Mouse (Mus musculus) spleen, adult 10 weeks (tissue): ENCODE measurements around the gene Akirin1. TPM values are rescaled to one million over a fixed set of nuclear protein-coding genes. Genes with fewer than 3 reads are reported as not detected.

Experiments used
- polyA plus RNA-seq: library from polyadenylated mRNA; stranded (reverse); fragments of 350-450 nt; fragmentation: Illumina TruSeq; extraction: RNeasy Lipid Tissue Mini Kit (QIAGEN cat#74804); gene quantifications from one replicate; pipeline ENCODE4 v1.2.3, GENCODE M21; 2015; ENCODE audit warnings: low replicate concordance; ENCODE audit not compliant: insufficient read depth

Akirin1 gene
- 88.7 TPM for polyA plus RNA-seq

DNA sequence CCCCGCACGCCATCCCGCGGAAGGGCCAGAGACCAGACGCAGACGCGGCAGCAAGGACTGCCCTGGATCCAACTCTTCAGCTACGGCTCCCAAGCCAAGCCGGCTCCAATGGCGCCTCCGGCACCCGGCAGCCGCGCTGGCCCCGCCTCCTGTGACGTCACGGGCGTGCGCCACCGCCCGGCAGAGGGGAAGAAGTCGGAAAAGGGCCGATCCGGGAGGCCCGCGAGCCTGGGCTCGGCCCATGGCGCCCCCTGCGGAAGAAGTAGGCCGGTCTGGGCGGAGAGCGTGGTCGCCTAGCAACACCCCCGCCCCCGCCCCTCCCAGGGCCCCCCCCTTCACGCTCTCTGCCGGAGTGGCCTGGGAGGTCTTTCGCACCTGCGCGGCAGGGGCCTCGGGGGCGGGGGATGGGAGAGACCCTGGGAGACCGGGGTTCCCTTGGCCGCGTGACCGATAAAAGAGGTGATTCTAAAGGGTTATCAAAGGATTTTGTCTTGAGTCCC, at the start of gene Akirin1:
Gene Akirin1 (minus strand): TSS at position 194 of the 500 bp plus-strand sequence.

DNA sequence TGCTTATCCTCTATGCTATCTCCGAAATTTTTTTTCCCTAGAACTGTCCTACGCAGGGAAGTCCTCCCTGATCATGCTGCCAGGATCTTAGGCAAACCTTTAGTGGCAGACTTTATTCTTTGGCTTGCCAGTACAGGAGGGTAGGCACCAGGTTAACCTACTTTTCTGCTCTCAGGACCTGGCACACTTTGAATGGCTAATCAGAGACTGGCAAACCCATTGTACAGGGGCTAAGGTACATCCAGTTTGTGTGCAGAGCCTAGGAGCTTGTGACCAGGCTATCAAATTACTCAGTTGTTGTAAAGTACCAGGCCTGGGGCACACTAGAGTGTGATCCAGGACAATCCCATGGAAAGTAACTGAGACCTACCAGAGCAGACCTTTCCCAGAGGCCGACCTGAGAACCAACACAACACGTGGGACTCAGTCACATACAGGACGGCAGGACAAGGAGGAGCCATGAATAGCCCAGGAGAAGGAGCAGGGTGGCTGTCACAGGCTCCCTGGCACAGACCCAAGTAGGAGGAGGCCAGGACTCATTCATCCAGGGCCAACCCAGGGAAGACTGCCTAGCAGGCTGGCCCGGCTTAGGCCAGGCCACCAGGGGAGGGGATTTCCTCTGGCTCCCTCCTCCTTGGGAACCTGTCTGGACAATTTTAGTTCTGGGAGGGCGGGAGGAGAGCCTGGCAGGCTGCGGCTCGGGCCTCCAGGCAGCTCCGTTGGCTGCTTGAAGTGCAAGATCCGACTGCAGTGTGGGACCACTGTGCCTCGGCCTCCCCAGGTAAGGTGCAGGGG, 37.2 kb upstream of the Akirin1 start, which contains the start of gene Rhbdl2:
Gene Rhbdl2 (plus strand): TSS at position 684 of the 795 bp plus-strand sequence.

DNA sequence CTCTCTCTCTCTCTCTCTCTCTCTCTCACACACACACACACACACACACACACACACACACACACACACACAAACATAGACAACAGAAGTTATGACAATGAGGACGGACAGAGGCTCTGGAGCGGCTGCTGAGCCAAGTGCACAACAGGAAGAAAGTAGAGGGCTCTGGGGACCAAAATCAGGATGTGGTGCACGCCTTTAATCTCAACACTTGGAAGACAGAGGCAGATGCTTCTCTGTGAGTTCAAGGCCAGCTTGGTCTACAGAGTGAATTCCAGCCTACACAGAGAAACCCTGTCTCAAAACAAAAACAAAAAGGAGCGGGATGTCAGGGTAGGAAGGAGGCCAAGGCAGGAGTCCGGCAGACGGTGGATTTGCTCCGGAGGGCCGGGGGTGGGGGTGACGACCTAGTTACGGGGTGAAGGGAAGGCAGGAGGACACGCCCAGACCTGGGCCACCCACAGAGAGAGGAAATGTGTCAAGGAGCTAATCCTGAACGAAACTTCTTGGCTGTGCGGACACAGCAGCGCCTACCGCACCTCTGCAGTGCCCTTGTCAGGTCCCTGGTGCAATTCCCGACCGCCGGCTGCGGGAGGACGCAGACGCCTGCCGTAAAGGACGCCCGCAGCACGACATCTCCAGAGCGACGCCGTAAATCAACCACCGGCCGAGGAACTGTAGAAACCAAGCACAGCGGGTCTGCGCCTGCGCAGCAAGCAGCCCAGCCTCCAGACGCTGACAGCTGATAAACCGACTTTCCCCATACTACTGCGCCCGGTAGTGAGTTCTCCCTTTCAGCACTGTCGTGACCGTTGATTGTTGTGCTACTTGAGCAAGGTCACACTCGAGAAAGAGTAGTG, 32.3 kb downstream of the Akirin1 start, which contains the start of gene Ndufs5:
Gene Ndufs5 (minus strand): TSS at position 629 of the 860 bp plus-strand sequence.

Other genes with a start within 250 kb of the Akirin1 start
- gene Macf1, start 66.0 kb downstream of the Akirin1 start, polyA plus RNA-seq = 678 TPM
- gene Ndufs5, start 32.1 kb downstream of the Akirin1 start, polyA plus RNA-seq = 73.0 TPM
- 4.2 TPM for gene Rhbdl2, start 37.5 kb upstream of the Akirin1 start, polyA plus RNA-seq
- gene 4933427I04Rik, start 109.3 kb upstream of the Akirin1 start, polyA plus RNA-seq = not detected
- gene Mycbp, start 154.5 kb upstream of the Akirin1 start, polyA plus RNA-seq = 21.5 TPM
- gene Rragc, start 167.1 kb upstream of the Akirin1 start, polyA plus RNA-seq = 74.8 TPM
- gene 4930535I16Rik, start 167.7 kb upstream of the Akirin1 start, polyA plus RNA-seq = not detected